Mouse (Mus musculus) intestine, postnatal 0 days (tissue): ENCODE results near the gene Tmem232. TPM values are rescaled to one million over a fixed set of nuclear protein-coding genes. Genes with fewer than 3 reads are reported as not detected.
"Not testable (repeated sequence)": the region's sequence is repeated elsewhere in the genome, so short reads cannot be mapped to it uniquely, and the experiment has no call there.

Experiments
- ATAC-seq: fragments of 200-750 bp; cut with Nextera tagmentation; 2 replicates; pipeline ENCODE4 v1.8.0; 2017; ENCODE audit warnings: mild to moderate bottlenecking, moderate TSS enrichment, moderate library complexity
- H3K27ac ChIP-seq: fragments of 300-500 bp; sonication (generic); 2 replicates; pipeline ENCODE4 v1.5.1; 2014; ENCODE audit warnings: mild to moderate bottlenecking, low read depth, low read length, moderate library complexity
- H3K27me3 ChIP-seq: fragments of 300-500 bp; sonication (generic); replicated peaks from 2 replicates; pipeline ENCODE4 v1.6.1; 2014; ENCODE audit warnings: low read length, mixed read lengths; ENCODE audit not compliant: control insufficient read depth, insufficient read depth
- H3K36me3 ChIP-seq: fragments of 300-500 bp; sonication (generic); 2 replicates; pipeline ENCODE4 v1.6.1; 2014; ENCODE audit warnings: mild to moderate bottlenecking, moderate library complexity; ENCODE audit not compliant: control insufficient read depth, insufficient read depth
- H3K4me1 ChIP-seq: fragments of 300-500 bp; sonication (generic); replicated peaks from 2 replicates; pipeline ENCODE4 v1.6.1; 2014; ENCODE audit warnings: antibody characterized with exemption, low read length, mixed read lengths; ENCODE audit not compliant: control insufficient read depth, insufficient read depth
- H3K4me2 ChIP-seq: fragments of 300-500 bp; sonication (generic); replicated peaks from 2 replicates; pipeline ENCODE4 v1.6.1; 2014; ENCODE audit warnings: low read depth, mild to moderate bottlenecking, moderate library complexity
- H3K4me3 ChIP-seq: fragments of 300-500 bp; sonication (generic); 2 replicates; pipeline ENCODE4 v1.5.1; 2014; ENCODE audit warnings: low read depth, low read length
- H3K9ac ChIP-seq: fragments of 300-500 bp; sonication (generic); 2 replicates; pipeline ENCODE4 v1.6.1; 2014; ENCODE audit warnings: mild to moderate bottlenecking, low read depth, low read length
- H3K9me3 ChIP-seq: fragments of 300-500 bp; sonication (generic); 2 replicates; pipeline ENCODE4 v1.6.1; 2016; ENCODE audit warnings: mixed run types; ENCODE audit not compliant: control insufficient read depth
- CTCF ChIP-seq: sonication (generic); IDR thresholded peaks from 2 replicates; pipeline ENCODE4 v1.5.1; 2016; ENCODE audit warnings: low read depth, mild to moderate bottlenecking, control low read depth, antibody characterized with exemption, moderate library complexity
- WGBS: fragments of 180-500 bp; shearing (Covaris S2); extraction: QIAGEN DNeasy Blood & Tissue Kit; methylation state at CpG from one replicate; pipeline ENCODE4 v1.1.7; 2014; 5-methylcytosine and 5-hydroxymethylcytosine counted together
- polyA plus RNA-seq: library from polyadenylated mRNA; unstranded; fragments of >200 nt; fragmentation: Nextera tagmentation; extraction: Ambion mirVana; gene quantifications from 2 replicates; pipeline ENCODE4 v1.2.1, GENCODE M21; 2015

Tmem232 gene
- polyA plus RNA-seq, 1 experiment from 2014 or later, result not detected

- Histone ChIP-seq H3K9ac (no peak overlapping the region), H3K27me3 (no peaks in the 10 kb centered on the region), H3K27ac (no peak overlapping the region), H3K4me2 (no peak overlapping the region), H3K4me1 (no peaks in the 10 kb centered on the region), H3K4me3 (no peak overlapping the region), H3K36me3 (no peaks in the 10 kb centered on the region), H3K9me3 (no peaks in the 10 kb centered on the region)
- TF ChIP-seq CTCF, result no peak
- ATAC-seq, result peak; percentile 16; the same call in 1 of the 2 replicates
- WGBS, result 49% methylated on average over 18 of the region's 18 CpGs
Observed at GRCm38 (mm10) chr17:65548698-65549365, 8.2 kb upstream of the Tmem232 start.

- WGBS, result 86% methylated on average over 4 of the region's 4 CpGs
- not testable (repeated sequence) for H3K27ac ChIP-seq, H3K9ac ChIP-seq, H3K4me3 ChIP-seq, H3K9me3 ChIP-seq, H3K4me1 ChIP-seq, H3K4me2 ChIP-seq, ATAC-seq, H3K27me3 ChIP-seq, H3K36me3 ChIP-seq
Observed at GRCm38 (mm10) chr17:65546221-65546620, 5.6 kb upstream of the Tmem232 start.

GRCm38 (mm10) chr17:65536156-65536555, 4.4 kb downstream of the Tmem232 start:
- no peaks in the 10 kb centered on the region for H3K36me3 ChIP-seq
- no peak overlapping the region for H3K4me3 ChIP-seq
- no peak for ATAC-seq
- 24% methylated on average over 3 of the region's 3 CpGs for WGBS
- no peaks in the 10 kb centered on the region for H3K9me3 ChIP-seq
- H3K4me2 ChIP-seq, result no peak overlapping the region
- TF ChIP-seq CTCF, result peak; percentile 85
- no peak overlapping the region for H3K9ac ChIP-seq
- H3K4me1 ChIP-seq, result no peaks in the 10 kb centered on the region
- H3K27ac ChIP-seq, result no peak overlapping the region
- H3K27me3 ChIP-seq, result no peaks in the 10 kb centered on the region

DNA sequence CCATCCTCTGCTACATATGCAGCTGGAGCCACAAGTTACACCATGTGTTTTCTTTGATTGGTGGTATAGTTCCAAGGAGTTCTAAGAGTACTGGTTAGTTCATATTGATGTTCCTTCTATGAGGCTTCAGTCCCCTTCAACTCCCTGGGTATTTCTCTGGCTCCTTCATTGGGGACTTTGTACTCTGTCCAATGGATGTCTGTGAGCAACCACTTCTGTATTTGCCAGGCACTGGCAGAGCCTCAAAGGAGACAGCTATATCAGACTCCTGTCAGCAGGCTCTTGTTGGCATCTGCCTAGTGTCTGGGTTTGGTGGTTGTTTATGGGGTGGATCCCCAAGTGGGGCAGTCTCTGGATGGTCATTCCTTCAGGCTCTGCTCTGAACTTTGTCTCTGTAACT, 8.2 kb downstream of the Tmem232 start:
- not testable (repeated sequence) for H3K9me3 ChIP-seq, H3K4me3 ChIP-seq, H3K4me1 ChIP-seq, H3K4me2 ChIP-seq, H3K36me3 ChIP-seq, ATAC-seq, H3K27me3 ChIP-seq, H3K9ac ChIP-seq, H3K27ac ChIP-seq

GRCm38 (mm10) chr17:65527529-65527928, 13.1 kb downstream of the Tmem232 start:
- no peak for TF ChIP-seq CTCF
- Histone ChIP-seq H3K27me3 (no peaks in the 10 kb centered on the region), H3K9ac (no peak overlapping the region), H3K36me3 (no peaks in the 10 kb centered on the region), H3K4me1 (no peaks in the 10 kb centered on the region), H3K4me3 (no peak overlapping the region), H3K27ac (no peak overlapping the region), H3K4me2 (no peak overlapping the region), H3K9me3 (no peaks in the 10 kb centered on the region)
- ATAC-seq, result no peak
- 80% methylated on average over 5 of the region's 5 CpGs for WGBS

GRCm38 (mm10) chr17:65513517-65513916, 27.1 kb downstream of the Tmem232 start:
- ATAC-seq, result no peak
- H3K27ac ChIP-seq, result no peak overlapping the region
- H3K4me3 ChIP-seq, result no peak overlapping the region
- H3K4me1 ChIP-seq, result no peaks in the 10 kb centered on the region
- no peaks in the 10 kb centered on the region for H3K27me3 ChIP-seq
- 80% methylated on average over 3 of the region's 3 CpGs for WGBS
- H3K9ac ChIP-seq, result no peak overlapping the region
- no peaks in the 10 kb centered on the region for H3K36me3 ChIP-seq
- no peak overlapping the region for H3K4me2 ChIP-seq
- H3K9me3 ChIP-seq, result no peaks in the 10 kb centered on the region
- TF ChIP-seq CTCF, result no peak

DNA sequence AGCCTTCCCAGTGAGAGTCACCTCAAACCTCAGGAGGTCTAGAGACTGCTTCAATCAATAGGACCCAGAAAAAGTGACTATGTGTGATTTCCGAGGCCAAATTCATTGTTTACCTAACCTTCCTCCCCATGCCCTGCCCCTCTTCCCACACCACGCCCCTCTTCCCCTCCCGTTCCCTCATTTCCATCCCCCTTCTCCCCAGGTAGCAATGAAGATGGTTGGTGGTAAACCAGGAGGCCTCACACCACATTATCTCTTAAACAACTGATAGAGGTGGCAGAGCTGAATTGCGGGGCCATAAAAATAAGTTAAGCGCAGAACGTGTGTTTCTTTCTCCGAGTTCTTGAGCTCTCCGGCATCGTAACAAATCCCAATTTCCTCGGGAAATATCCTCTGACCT, 55.9 kb downstream of the Tmem232 start:
- no peaks in the 10 kb centered on the region for H3K36me3 ChIP-seq
- H3K27me3 ChIP-seq, result no peaks in the 10 kb centered on the region
- H3K4me1 ChIP-seq, result no peaks in the 10 kb centered on the region
- no peak overlapping the region for H3K4me3 ChIP-seq
- TF ChIP-seq CTCF, result no peak
- 20% methylated on average over 10 of the region's 10 CpGs for WGBS
- ATAC-seq, result no peak
- no peaks in the 10 kb centered on the region for H3K9me3 ChIP-seq
- no peak overlapping the region for H3K27ac ChIP-seq
- no peak overlapping the region for H3K4me2 ChIP-seq
- no peak overlapping the region for H3K9ac ChIP-seq
